Mouse (Mus musculus): ENCODE measurements around the gene Gm884.
"Not testable (repeated sequence)": the region's sequence is repeated elsewhere in the genome, so short reads cannot be mapped to it uniquely, and the experiment has no call there.

Gm884 gene

DNA sequence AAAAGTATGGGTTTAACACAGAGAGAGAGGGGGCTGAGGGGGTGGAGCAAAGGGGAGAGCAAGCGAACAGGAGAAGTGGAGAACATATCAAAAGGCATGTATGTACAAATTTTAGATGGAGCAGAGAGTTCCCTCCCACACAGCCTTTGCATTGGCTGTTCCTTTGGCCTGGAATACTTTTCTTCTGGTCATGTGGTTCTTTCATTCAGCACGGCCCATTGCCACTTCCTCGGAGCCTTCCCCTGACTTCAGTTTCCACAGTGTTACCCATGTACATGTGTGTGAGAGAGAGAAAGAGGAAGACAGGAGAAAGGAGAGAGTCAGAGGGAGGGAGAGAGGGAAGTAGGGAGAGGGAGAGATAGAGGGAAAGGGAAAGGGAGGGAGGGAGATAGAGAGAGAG, 14.5 kb upstream of the Gm884 start:
- no peak for DNase-seq (ENCODE audit: inconsistent age in 2 of 2, low spot score in 1 of 2)

DNA sequence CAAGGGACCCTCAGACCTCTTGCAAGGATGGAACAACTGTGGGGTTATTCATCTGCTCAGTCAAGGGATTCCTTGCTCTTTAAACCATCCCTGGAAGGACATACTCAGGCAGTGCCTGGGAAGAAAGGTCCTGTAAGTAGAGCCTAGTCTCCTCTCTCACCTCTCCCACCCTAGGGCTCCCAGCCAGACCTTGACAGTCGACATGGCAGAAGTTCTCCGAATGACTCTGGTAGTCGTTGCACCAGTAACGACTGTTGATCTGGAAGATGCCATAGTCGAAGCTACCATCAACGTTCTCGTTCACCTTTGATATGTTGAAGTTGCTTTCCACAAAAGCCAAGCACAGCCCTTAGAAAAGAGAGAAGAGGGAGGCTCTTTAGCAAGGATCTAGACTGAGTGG, 13.9 kb upstream of the Gm884 start:
- no peak for DNase-seq (ENCODE audit: inconsistent age in 2 of 2, low spot score in 1 of 2)

DNA sequence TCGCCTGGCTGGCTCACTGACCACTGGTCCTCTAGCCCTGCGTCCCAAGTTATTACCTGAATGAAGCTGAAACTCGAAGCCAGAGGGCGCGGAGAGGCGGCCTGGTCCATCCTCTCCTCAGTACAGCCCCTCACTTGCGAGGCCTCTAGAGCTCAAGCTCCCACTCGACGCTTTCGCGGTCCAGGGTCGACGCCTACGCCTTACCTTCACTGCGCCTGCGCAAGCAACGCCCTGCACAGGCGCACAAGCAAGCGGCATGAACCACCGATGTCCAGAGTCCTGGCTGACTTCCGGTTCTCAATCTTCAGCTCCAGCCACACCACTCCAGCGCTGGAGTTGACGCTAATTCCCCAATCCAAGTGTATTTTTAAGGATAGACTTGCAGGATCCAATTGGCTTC, 6.5 kb upstream of the Gm884 start:
- no peak for DNase-seq (ENCODE audit: inconsistent age in 2 of 2, low spot score in 1 of 2)

DNA sequence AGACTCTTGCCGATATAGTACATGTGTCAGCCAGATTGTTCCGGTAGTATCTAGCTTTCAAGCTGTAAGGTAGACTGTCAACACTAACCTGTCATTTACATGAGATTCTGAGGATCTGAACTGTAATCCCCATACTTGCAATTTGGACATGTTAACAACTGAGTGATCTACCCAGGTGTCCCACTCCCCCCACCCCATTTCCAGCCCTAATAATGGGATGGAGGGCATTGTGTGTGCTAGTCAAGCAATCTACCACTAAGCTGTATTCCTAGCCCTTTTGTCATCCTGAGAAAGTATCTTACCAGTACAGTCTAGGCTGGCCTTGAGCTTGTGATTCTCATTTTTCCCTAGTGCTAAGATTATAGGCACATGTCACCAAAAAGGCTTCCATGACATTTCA, 10.2 kb downstream of the Gm884 start:
- no peak for DNase-seq (ENCODE audit: inconsistent age in 2 of 2, low spot score in 1 of 2)

DNA sequence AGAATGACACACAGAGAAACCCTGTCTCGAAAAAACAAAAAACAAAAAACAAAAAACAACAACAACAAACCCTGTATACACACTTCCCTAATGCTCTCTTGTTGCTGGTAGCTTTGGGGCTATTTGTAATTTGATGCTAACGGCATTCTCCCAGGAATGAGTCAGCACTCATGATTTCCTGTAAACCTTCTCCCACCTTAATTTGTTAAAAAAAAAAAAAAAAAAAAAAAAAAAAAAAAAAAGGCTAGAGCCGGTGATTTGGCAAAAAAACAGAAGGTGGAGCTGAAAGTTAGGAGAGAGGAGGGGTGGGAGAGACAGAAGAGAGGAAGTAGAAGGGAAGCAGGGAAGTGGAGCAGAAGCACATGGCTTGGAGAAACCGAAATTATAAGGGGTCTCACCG, 14.3 kb downstream of the Gm884 start:
- no peak for DNase-seq (ENCODE audit: inconsistent age in 2 of 2, low spot score in 1 of 2)

DNA sequence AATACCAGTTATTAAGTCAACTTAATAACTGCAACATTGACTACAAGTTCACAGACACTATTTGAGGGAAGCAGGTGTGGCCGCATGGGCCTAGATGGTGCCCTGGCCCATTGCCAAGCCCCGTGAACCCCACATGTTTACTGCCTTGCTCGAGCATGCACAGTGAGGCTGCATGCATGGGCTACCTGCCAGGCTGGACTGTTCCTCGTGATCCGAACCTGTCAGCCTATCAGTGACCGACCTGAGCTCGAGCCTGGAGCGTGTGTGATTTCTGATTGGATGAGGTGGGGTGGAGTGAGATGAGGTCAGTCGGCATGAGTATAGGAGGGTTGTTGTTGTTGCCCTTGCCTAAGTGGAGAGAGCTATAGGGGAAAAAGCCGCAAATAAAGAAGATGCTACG, 42.6 kb downstream of the Gm884 start:
- no peak for DNase-seq (ENCODE audit: inconsistent age in 2 of 2, low spot score in 1 of 2)

DNA sequence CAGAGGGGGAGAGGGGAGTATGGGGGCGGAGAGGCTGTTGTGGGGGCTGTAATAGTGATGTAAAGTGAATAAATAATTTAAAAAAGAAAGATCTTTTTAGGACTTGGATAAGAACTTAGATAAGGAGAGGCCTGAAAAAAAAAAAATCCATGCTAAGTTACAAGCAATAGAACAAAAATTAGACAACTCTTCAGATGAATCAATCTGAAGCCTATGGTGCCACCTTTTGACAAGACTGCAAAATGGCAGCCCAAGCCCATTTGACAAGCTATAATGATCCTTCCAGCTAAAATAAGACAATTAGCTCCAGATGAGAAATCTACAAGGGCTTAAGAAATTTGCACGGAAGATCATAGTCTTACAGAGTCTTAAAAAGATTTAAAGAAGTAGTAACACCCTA, 64.9 kb downstream of the Gm884 start:
- peak in 1 of 2 experiments; percentile 60 for DNase-seq (ENCODE audit: inconsistent age in 2 of 2, low spot score in 1 of 2)

DNA sequence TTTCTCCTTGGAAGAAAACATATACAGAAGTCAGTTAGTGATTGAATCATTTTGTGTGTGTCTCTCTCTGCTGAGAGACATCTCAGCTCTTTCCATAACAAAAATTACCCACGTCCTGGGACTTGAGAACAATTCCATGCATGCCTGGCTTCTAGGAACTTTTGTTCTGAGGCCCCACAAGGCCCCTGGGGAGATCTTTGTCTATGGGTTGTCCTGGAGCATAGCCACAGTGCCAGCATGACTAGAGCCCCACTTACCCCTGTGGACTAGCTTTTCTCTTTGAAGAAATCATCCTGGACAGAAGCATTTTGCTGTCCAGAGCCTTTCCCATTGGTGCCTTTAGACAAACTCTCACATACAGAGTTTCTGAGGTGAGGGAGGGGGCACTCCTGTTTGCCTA, 86.0 kb downstream of the Gm884 start:
- DNase-seq (ENCODE audit: inconsistent age in 2 of 2, low spot score in 1 of 2): not testable (repeated sequence)

DNA sequence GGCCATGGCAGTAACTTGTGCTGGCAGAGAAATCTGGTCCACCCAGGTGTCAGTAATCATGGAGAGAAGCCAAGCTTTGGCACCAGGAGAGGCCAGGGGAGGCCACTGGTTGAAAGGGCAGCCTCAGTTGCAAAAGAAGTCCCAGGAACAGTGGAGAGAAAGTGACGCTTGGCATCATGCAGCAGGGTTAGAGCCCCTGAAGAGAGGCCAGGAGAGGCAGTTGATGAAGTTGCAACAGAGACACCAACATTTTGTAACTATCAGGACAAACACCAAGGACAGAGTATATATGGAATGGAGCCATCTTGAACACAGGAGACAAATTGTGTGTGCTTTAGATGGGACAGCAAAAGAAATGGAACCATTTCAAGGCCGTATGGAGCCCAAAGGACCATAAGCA, 108.8 kb downstream of the Gm884 start:
- DNase-seq (ENCODE audit: inconsistent age in 2 of 2, low spot score in 1 of 2): peak in 1 of 2 experiments; percentile 18

DNA sequence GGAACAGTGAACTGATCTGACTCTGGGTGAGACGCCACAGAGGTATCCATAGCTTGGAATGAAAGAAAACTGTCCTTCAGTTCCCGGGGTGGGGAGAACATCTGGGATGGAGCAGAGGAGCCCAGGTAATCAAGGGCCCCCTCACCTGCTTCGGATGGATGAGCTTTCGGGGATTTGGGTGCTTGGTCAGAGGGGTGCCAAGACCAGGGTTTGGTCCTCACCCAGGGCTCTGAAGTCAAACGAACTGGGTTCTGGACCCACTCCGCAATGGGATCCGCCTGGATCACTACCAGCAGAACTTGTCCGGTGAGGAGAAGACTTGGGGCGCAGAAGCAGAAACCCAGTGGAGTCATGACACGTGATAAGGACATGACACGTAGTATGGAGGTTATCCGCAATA, 116.4 kb downstream of the Gm884 start, which contains the start of gene Lrrc37a:
Lrrc37a (minus strand) TSS at position 101 of the 400 bp plus-strand sequence.
- DNase-seq (ENCODE audit: inconsistent age in 2 of 2, low spot score in 1 of 2): no peak
